Mouse (Mus musculus) testis, adult 2 months (tissue): ENCODE results near the gene Zfp983.
"Not testable (repeated sequence)": the region's sequence is repeated elsewhere in the genome, so short reads cannot be mapped to it uniquely, and the experiment has no call there.

Experiments used
- CTCF ChIP-seq: fragments of 200-500 bp; IDR thresholded peaks from 2 replicates; pipeline ENCODE4 v1.5.1; 2012; ENCODE audit warnings: low read depth, mild to moderate bottlenecking, inconsistent platforms, low read length, moderate library complexity; ENCODE audit not compliant: control insufficient read depth, insufficient read depth, insufficient replicate concordance
- POLR2A ChIP-seq: fragments of 200-500 bp; IDR thresholded peaks from 2 replicates; pipeline ENCODE4 v1.6.1; 2012; ENCODE audit warnings: low read depth, mild to moderate bottlenecking, inconsistent platforms, low read length, moderate library complexity; ENCODE audit not compliant: control insufficient read depth

- not testable (repeated sequence) for TF ChIP-seq CTCF, POLR2A
Measured at GRCm38 (mm10) chr17:21650364-21650907, at the start of gene Zfp983.
